Mouse (Mus musculus) liver, embryonic 16.5 days (tissue): Measurements from ENCODE around the gene Mepce. TPM values are rescaled to one million over a fixed set of nuclear protein-coding genes. Genes with fewer than 3 reads are reported as not detected.

Experiments used
- polyA plus RNA-seq: library from polyadenylated mRNA; unstranded; fragments of >200 nt; fragmentation: Nextera tagmentation; extraction: Ambion mirVana; gene quantifications from 2 replicates; pipeline ENCODE4 v1.2.1, GENCODE M21; 2015

The Mepce gene
- polyA plus RNA-seq, 1 experiment from 2014 or later, result 3.8 TPM

Other genes with a start within 250 kb of the Mepce start
- gene Actl6b, start 234.1 kb downstream of the Mepce start, polyA plus RNA-seq, result 0.05 TPM in 1 of 2 replicates, not detected in the other
- 60.5 and 62.5 TPM in 2 replicates for gene Tfr2, start 217.8 kb downstream of the Mepce start, polyA plus RNA-seq
- gene Mospd3, start 186.6 kb downstream of the Mepce start, polyA plus RNA-seq, result 21.3 and 23.1 TPM in 2 replicates
- 15.0 and 21.5 TPM in 2 replicates for gene Pcolce, start 173.9 kb downstream of the Mepce start, polyA plus RNA-seq
- 0.07 and 0.13 TPM in 2 replicates for gene Fbxo24, start 158.7 kb downstream of the Mepce start, polyA plus RNA-seq
- gene Lrch4, start 158.5 kb downstream of the Mepce start, polyA plus RNA-seq, result 25.1 and 26.8 TPM in 2 replicates
- gene Gm20605, start 158.5 kb downstream of the Mepce start, polyA plus RNA-seq, result 5.2 and 6.1 TPM in 2 replicates
- gene Sap25, start 146.3 kb downstream of the Mepce start, polyA plus RNA-seq, result 4.5 and 6.7 TPM in 2 replicates
- 0.15 TPM in 1 of 2 replicates, not detected in the other for gene Irs3, start 141.9 kb downstream of the Mepce start, polyA plus RNA-seq
- 29.4 and 30.5 TPM in 2 replicates for gene Agfg2, start 102.9 kb downstream of the Mepce start, polyA plus RNA-seq
- 0.21 and 0.33 TPM in 2 replicates for gene Nyap1, start 46.0 kb downstream of the Mepce start, polyA plus RNA-seq
- 59.8 and 64.4 TPM in 2 replicates for gene Tsc22d4, start 41.9 kb downstream of the Mepce start, polyA plus RNA-seq
- 14.8 and 15.5 TPM in 2 replicates for gene Ppp1r35, start 8.8 kb downstream of the Mepce start, polyA plus RNA-seq
- gene Zcwpw1, start 143 bp upstream of the Mepce start, polyA plus RNA-seq, result 3.8 and 4.0 TPM in 2 replicates
- gene Pilra, start 48.6 kb upstream of the Mepce start, polyA plus RNA-seq, result 5.1 and 6.1 TPM in 2 replicates
- 5.8 and 6.6 TPM in 2 replicates for gene Pilrb1, start 70.5 kb upstream of the Mepce start, polyA plus RNA-seq
- 5.6 and 8.3 TPM in 2 replicates for gene Pilrb2, start 84.2 kb upstream of the Mepce start, polyA plus RNA-seq
- 6.2 and 6.8 TPM in 2 replicates for gene Cyp3a13, start 134.0 kb upstream of the Mepce start, polyA plus RNA-seq
- not detected in 2 replicates for gene Gjc3, start 175.4 kb upstream of the Mepce start, polyA plus RNA-seq
- gene Azgp1, start 193.9 kb upstream of the Mepce start, polyA plus RNA-seq, result 39.1 and 54.9 TPM in 2 replicates
- not detected in 2 replicates for gene Smok3a, start 233.6 kb upstream of the Mepce start, polyA plus RNA-seq
- gene Smok3b, start 233.8 kb upstream of the Mepce start, polyA plus RNA-seq, result not detected in 2 replicates